Mouse (Mus musculus): ENCODE data around the gene Ncoa1.
"Not testable (repeated sequence)": the region's sequence is repeated elsewhere in the genome, so short reads cannot be mapped to it uniquely, and the experiment has no call there.

Gene Ncoa1

GRCm38 (mm10) chr12:4475251-4475993, 1.6 kb downstream of the Ncoa1 start:
- no peak for DNase-seq

- DNase-seq, result no peak
Observed at GRCm38 (mm10) chr12:4469115-4469514, 7.9 kb downstream of the Ncoa1 start.

GRCm38 (mm10) chr12:4463701-4464100, 13.3 kb downstream of the Ncoa1 start:
- no peak for DNase-seq

- DNase-seq, result no peak
Observed at GRCm38 (mm10) chr12:4462420-4462819, 14.6 kb downstream of the Ncoa1 start.

- DNase-seq, result no peak
Observed at GRCm38 (mm10) chr12:4460990-4461389, 16.0 kb downstream of the Ncoa1 start.

GRCm38 (mm10) chr12:4454956-4455565, 21.9 kb downstream of the Ncoa1 start:
- DNase-seq, result no peak

- DNase-seq, result no peak
Observed at GRCm38 (mm10) chr12:4454248-4454647, 22.7 kb downstream of the Ncoa1 start.

GRCm38 (mm10) chr12:4452233-4452632, 24.7 kb downstream of the Ncoa1 start:
- DNase-seq, result no peak

- not testable (repeated sequence) for DNase-seq
Observed at GRCm38 (mm10) chr12:4450485-4450884, 26.5 kb downstream of the Ncoa1 start.

GRCm38 (mm10) chr12:4448076-4448589, 28.8 kb downstream of the Ncoa1 start:
- DNase-seq, result no peak

- DNase-seq, result no peak
Observed at GRCm38 (mm10) chr12:4444946-4445345, 32.0 kb downstream of the Ncoa1 start.

- no peak for DNase-seq
Observed at GRCm38 (mm10) chr12:4441451-4441850, 35.5 kb downstream of the Ncoa1 start.

GRCm38 (mm10) chr12:4436198-4436597, 40.8 kb downstream of the Ncoa1 start:
- DNase-seq, result no peak

GRCm38 (mm10) chr12:4433549-4433948, 43.4 kb downstream of the Ncoa1 start:
- no peak for DNase-seq

- no peak for DNase-seq
Observed at GRCm38 (mm10) chr12:4431978-4432377, 45.0 kb downstream of the Ncoa1 start.

- DNase-seq, result no peak
Observed at GRCm38 (mm10) chr12:4430061-4430825, 46.7 kb downstream of the Ncoa1 start.

- no peak for DNase-seq
Observed at GRCm38 (mm10) chr12:4418824-4419223, 58.2 kb downstream of the Ncoa1 start.

GRCm38 (mm10) chr12:4417626-4418263, 59.2 kb downstream of the Ncoa1 start:
- no peak for DNase-seq

- DNase-seq, result no peak
Observed at GRCm38 (mm10) chr12:4407085-4407484, 69.9 kb downstream of the Ncoa1 start.

GRCm38 (mm10) chr12:4406155-4406554, 70.8 kb downstream of the Ncoa1 start:
- no peak for DNase-seq

- no peak for DNase-seq
Observed at GRCm38 (mm10) chr12:4403206-4403605, 73.8 kb downstream of the Ncoa1 start.

GRCm38 (mm10) chr12:4396221-4396620, 80.8 kb downstream of the Ncoa1 start:
- DNase-seq, result no peak

GRCm38 (mm10) chr12:4392590-4392989, 84.4 kb downstream of the Ncoa1 start:
- no peak for DNase-seq

Data from cerebellum, postnatal 36 days (tissue).